Mouse (Mus musculus) spleen, postnatal 36 days (tissue): ENCODE data around the gene Calm2.
A peak's percentile ranks its signal among the peaks of the same experiment; 100 is the strongest.

ENCODE experiments used
- DNase-seq, 2 experiments: peaks; one replicate each; pipeline ENCODE4 v3.0.0; 2022; ENCODE audit warnings: low spot score in 2 of 2, mixed read lengths in 1 of 2

Calm2 gene

DNA sequence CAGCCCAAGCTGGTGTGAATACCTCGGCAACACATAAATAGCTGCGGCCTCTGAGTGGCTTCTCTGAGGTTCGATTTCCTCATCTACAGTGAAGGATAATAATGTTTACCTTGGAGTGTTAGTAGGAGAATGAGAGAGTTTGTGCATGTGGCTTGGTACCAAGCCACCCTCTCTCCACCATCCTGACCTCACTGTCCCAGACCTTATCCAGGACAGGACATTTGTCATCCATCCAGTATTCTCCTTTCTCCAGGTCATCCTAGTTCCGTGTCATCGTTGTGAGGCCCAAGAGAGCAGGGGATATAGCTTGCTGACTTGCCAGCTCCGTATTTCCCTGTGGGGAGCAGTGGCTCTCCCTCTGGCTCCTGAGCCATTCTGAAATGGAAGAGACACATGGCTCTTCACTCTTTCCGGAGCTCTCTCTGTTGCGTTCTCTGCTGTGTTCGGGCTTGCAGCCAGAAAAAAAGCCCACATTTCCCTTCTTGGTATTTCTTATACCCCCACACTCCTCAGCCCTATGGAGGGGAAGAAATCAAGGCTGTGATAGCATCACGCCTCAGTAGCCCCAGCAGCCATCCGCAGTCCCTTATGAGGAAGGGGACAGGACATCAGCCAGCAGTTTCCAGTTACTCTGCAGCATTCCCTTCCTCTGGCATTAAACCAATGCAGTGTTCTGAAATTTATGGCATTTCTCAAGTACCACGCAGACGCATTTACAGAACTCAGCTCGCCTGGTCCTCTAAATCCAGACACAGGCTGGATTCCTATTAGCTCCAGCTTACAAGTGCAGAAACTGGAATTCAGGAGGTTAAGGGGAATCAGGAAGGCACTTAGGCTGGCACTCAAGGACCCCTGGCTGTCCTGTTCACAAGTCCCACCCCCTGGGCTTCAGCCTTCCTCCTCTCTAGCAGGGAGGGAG lies 13.3 kb upstream of the Calm2 start:
- no peak for DNase-seq

DNA sequence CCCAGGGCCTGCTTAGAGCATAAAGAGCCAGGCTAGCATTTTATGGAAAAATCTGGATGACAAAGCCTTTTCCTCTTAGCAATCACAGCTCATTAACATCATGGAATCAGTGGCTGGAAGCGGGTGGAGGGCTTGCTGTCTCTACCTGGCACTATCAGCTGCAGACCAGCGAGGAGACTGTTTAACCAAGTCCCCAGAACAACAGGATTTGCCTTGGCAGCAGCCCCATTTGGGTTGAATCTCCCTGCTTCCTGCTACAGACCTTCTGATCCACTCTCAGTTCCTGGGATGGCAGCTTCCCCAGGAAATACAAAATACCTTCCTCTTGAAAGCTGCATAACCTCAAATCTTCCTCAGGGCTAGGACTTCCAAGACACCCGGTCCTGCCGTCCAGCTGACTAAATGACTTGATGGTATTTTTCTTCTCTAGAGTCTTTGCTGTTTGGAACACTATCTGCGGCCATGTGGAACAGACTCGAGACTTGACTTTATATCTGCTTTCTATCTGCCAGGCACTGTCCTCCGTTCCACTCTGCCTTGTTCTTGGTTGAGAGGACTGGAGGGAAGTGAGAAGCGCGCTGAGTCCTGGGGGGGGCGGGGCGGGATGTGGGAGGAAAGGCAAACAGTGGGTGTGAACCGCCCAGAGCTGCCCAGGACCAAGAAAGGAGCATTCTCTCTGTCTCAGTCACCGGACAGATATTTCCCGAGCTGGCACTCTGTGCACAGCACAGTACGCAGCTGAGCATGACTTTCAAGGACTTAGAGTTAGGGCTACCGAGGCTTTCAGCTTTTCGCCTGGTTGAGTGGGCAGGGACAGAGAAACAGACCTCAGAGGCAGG lies 12.4 kb upstream of the Calm2 start:
- no peak for DNase-seq

DNA sequence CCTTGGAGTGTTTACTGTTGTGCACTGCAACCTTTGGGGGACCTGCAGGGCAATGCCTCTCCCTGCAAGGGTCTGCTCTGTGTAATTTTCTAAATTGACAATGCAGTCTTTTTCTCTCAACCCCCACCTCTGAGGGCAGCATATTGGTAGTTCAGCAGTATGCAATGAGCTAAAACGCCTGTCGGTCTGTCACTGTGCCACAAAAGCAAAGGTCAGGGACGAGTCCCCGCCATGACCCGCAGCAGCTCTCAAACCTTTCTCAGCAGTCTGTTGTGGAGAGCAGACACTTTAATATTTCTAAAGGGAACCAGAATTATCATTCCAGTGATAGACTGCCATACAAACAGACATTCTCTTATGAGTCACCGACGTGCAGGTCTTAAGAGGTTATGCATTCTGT lies 11.2 kb upstream of the Calm2 start:
- DNase-seq = no peak

DNA sequence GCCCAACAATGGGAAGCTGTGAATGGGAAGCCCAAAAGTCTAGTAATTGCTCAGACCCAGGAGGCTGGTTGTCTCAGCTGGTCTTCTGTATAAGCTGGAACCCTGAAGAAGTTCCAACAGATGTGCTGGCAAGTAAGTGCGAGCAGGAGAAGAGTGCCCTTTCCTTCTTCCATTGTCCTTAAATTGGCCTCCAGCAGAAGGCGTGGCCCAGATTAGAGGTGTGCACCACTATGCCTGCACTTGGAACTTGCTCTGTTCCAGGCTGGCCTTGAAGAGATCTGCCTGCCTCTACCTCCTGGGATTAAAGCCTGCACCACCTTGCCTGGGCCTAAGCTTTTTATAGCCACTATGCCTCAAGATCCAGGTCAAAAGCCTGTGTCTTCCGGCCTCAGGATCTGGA lies 7.4 kb upstream of the Calm2 start:
- DNase-seq = no peak

DNA sequence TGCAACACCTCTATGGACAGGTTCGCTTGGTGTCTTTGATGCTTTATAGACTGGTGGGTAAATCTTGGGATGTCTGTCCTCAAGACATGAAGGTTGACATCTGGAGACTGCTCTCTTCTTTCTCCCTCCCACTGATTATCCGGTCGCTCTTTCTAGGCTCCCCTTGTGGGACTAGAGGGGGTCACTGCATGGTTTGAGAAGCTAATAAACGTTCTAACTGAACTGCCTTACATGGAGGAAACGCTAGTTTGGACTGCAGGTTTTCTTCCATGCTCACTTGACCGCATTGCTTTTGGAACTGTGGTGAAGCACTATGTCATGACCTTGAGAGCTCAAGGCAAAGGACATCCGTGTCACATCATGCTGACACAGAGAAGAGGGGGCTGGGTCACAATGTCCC lies 6.6 kb upstream of the Calm2 start:
- DNase-seq = no peak

DNA sequence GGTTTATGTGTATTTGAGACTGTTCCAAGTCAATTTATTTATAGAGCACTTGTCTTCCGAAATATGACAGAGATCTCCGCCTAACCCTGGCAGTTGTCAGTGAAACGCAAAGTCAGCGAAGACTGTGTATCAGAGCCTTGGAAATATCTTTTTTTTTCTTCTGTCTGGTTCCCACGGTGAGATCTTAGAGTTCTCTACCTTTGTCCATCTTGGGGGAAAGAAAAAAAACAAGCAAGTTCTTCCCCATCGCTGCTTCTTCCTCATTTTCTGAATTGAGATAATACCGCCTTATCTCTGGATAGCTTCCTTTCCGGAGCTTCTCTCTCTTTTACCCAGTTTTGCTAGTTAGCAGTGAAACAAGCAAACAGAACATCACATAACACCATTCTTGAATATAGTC lies 2.1 kb upstream of the Calm2 start:
- no peak for DNase-seq

DNA sequence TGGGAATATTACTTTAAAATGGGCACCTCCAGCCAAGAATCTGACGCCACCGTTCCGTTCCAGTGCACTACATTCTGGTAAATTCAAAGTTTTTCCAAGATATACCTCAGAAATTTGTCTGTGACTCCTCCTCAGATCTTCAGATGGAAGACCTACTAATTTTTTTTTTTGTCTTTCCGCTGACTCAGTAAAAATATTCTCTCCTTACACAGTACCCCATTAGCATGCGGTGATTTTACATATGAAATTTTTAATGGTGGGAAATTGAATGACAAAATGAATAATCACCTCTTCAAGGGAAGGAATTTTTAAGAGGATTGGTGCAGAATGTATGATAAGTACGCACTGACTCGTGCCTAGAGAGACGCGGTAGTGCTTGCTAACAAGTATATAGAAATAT lies 1.6 kb upstream of the Calm2 start:
- no peak for DNase-seq

DNA sequence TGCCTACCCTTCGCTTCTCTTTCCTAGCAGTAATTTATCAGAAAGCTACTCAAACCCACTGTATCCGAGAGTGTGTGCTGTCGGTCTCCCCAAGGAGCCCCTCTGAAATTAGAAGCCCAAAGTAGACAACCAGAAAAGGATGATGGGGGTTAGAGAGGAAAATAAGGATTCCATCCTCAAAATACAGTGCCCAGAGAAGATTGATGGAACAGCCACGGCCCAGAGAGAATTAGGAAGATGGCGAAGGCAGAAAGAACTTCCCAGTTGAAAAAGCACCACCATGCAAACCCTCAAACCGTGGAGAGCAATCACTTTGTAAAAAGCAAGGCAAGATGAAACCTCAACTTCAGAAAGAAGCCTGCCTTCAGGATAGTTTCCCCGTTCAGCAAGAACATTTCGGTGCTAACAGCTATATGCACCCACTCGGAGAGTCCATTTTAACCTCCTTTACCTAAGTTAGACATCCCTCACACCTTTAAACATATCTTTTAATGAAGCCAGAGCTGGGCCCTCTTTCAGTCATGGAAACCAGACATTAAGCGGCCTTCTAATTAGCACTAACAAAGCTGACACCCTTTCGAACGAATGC lies 971 bp upstream of the Calm2 start:
- no peak for DNase-seq

DNA sequence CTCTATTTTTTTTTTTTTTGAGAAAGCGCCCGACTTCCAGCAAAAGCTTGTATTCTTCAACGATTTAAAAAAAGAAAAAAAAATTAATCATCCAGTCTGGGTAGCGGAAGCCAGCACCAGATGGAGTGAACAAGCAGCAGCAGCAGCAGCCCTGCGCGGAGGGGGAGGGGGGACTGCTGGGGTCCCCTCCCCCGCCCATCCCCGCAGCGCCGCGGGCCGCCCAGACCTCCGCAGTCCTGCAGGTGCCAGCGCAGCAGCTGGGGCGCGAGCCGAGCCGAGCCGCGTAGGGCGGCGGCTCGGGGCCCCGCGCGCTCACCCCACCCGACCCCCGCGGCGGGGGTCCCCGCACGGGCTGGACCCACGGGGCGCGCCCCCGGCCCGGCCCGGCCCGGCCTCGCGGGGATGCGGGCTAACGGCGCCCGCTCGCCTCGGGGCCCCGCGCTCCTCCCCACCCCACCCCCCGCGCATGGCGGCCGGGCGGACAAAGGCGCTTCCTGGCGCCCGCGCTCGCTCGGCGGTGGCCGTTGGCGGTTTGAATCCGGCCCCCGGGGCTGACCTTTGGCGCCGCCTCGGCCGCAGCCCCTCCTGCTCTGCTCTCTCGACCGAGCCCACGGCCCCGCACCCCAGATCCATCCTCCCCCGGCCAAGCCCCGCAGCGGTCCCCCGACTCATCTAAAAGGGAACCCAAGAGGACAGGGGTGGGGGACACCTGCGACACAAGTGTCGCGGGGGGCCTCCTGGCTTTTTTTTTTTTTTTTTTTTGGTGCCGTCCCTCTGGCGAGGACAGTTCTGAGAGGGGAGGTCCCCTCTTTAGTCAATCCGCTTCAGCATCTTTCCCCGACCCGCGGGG lies 593 bp downstream of the Calm2 start:
- peak; percentile 68 to 74 for DNase-seq

DNA sequence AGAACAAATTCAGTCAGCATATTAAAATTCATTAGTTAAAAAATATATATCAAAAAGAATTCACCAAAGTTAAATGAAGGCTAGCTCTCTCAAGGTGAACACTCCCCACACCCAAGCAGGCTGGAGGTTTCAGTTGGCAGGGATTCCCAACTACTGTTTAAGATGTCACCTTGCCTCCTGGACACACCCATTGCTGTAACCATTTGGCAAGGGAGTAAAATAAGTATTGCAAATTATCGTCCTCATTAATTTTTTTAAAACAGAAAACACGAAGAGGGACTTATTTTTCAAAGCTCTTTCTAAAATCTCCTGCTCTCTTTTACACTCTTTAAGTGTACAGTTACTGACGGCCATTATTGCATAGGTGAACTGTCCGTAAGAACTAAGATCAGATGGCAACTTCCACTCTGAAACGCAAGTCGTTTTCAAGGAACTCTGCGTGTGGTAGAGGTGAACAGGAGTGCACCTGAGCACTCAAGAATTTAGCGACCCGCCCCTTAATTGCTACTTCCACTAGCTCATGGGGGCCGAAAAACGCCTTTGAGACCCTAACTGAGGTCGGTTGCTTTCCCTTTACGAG lies 1.3 kb downstream of the Calm2 start:
- DNase-seq = peak in 1 of 2 experiments; percentile 17

DNA sequence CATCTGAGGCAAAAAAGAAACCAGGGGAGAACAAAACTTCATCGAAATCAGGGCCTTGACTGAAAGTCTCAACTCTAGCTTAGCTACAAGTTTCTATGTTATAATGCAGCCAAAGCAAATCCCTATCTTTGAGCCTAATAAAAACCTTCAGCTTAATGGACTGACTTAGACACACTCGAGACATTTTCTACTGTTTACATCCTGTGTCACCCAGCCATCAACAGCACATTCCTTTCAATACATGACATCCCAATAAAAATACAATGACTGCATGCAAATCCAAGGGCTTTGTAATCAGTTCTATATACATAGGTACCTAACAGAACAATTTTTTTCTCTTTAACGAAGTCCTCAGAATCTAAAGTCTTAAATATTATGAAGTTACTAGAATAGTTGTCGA lies 2.0 kb downstream of the Calm2 start:
- no peak for DNase-seq

DNA sequence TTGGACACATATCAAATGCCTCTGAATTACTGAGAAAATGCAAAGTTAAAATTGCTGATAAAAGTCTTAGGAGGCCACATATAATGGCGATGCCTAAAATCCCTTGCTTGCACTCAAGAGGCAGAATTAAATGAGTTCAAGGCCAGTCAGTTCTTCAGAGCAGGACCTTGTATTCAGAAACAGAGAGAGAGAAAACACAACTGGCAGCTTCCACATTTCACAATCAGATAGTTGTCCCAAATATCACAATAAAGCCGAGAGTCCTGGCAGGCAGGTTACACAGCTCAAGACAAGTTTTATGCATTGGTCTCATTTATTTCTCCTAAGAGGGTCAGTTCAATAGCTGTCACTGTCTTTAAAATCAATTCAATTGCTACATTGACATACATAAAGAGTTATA lies 5.2 kb downstream of the Calm2 start:
- no peak for DNase-seq

DNA sequence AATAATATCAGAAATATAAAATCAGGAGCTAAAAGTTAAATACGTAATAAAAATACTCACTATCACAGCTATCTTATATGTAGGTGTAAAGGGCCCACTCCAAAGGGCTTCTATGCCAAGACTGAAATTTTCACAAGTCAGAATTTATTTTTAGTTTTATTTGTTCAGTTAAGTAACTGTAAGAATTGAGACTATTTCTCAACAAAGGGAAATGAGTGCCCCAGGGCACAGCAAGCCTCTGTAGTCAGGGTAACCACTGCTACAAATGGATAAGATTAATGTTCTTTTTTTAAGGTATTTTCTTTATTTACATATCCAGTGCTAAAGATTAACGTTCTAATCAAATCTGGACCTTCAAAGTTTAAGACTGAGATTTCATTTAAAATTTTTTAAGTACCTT lies 7.3 kb downstream of the Calm2 start:
- no peak for DNase-seq

DNA sequence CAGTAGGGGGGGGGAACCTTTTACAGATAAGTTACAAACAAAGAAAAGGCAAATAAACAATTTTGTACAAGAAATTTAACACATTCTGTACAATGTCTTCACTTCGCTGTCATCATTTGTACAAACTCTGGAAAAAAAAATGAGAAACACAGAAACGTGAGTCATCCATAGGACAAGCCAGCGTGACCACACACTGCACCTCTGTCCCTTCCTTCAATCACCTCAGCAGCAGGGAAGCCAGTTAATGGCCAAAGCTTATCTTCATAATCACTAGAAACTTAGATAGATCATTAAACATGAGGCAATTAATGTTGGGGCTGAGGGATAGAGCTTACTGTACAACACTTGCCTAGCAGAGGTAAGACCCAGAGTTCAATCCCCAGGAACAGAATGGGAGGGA lies 12.8 kb downstream of the Calm2 start:
- DNase-seq = no peak

DNA sequence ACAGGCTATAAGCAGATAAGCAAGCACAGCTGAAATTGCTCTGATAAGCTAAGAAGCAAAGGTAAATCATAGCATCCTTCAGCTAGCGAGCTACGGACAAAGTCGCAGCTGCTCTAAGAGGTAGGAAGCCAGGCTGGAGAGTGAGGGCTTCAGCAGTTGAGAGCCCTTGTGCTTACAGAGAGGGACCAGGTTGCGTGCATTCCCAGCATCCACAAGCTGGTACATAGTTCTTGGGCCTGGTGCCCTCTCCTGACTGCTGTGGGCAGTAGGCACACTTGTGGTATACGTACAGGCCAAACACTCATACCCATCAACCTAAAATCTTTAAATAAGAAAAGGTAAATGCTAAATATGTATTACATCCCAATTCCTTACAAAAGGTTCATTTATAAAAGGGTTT lies 14.0 kb downstream of the Calm2 start:
- DNase-seq = no peak

DNA sequence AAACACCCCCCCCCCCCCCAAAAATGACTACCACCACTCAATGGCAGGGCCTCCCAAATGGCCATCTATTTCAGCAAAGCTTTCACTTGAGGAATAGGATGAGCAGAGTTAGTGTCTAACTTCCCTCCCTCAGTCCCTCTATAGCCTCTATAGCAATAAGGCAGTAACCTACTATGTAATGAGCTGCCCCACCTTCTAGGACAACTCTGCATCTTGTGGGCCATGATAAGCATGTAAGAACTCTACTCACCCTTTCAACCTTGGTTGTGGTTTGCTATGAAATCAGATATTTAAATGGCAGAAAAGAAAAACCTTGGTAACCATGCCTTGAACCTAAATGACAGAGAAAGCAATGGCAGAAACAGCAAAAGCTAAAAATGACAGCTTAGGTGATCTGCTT lies 14.4 kb downstream of the Calm2 start:
- DNase-seq = no peak

DNA sequence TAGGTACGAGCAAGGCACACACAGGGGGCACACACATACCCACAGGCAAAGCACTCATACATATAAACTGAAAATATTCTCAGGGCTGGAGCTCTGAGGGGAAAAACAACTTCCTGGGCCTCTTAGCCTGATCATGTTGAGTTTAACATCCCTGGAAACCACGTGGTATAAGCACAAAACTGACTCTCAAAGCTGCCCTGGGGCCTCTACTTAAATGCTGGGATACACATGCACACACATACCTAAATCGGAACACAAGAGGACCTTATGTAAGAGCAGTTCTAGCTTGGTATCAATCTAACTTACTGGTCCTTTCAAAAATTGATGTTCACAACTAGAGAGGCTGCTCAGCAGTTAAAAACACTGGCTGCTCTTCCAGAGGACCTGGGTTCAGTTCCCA lies 17.3 kb downstream of the Calm2 start:
- no peak for DNase-seq

DNA sequence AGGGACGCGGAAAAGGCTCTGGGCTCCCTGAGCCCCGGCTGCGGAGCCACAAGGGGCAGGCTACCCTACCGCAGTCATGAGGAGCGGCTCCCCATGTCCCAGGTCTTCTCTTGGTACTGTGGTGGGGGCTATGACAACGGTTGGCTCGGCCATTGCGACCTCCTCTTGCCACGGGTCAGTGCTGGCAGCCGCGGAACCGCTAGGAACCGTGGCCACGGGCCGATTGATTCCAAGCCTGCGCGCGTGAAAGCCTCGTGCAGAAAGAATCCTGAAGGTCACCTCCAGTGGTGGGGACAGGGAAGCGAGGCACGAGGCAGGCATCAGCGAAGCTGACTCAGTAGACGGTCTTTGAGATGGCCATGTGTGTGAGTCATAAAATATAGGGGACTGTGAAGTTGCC lies 19.2 kb downstream of the Calm2 start, which contains the start of gene Stpg4:
Gene Stpg4 (minus strand): TSS at position 231 of the 400 bp plus-strand sequence.
- DNase-seq = no peak

DNA sequence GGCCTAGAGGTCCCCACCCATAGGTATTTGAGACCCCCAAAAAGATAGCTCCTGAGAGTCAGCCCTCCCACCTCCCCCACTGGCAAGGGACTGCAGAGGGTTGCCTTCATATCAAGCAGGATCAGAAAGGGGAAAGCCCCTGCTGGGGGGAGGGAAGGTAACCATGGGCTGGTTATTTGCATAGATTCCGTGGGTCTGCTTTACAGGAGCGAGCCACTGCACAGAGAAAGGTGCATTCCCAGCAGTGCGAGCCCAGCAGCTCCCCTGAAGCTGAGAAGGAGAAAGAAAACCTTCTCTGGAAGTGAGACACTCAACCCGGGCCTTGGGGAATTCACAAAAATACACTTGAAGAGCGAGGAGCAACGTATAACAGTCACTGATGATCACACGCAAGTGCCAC lies 28.7 kb downstream of the Calm2 start:
- peak; percentile 33 to 43 for DNase-seq

DNA sequence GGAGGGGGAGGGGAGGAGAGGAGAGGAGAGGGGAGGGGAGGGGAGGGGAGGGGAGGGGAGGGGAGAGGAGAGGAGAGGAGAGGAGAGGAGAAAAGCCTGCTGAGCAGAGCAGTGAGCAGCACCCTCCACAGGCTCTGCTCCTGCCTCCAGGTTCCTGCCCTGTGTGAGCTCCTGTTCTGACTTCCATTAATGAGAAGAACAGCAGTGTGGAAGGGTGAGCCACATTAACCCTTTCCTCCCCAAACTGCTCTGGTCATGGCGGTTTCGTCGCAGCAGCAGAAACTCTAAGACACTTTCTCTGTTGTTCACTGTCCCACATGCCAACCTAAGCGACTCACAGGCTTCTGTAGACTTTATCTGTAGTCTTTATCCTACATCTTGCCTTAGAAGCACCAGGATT lies 40.1 kb downstream of the Calm2 start:
- no peak for DNase-seq

DNA sequence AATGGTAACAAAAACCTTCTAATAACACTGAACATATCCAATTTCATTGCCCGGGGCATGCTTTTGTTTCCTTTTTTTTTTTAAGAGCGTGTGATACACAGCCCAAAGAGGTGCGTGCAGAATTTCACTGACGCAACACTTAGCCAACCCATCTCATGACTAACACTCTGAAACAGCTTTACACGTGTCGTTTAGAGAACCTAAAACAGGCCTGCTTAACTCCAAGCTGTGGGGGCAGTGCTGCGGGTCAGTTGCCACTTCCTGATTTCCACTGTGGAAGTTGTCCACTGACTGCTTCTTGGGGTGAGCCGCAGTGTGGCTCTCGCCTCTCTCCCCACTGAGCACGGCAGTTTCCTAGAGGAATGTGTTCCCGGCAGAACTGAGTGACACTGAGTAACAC lies 41.2 kb downstream of the Calm2 start:
- peak; percentile 21 to 34 for DNase-seq
